Mouse (Mus musculus) layer of hippocampus, postnatal 14 days (tissue): ENCODE measurements at regions not wholly inside any gene's neighbourhood (a gene's known extent, or its start where the extent isn't known, plus 50 kb on each side); places are given as distances from the start of the nearest gene placed in this dataset.

Source experiments
- DNase-seq, 2 experiments: peaks; one replicate each; pipeline ENCODE4 v3.0.0; 2021 to 2022; ENCODE audit warnings: low spot score in 2 of 2, mixed read lengths in 1 of 2

- DNase-seq = peak in 1 of 2 experiments; percentile 3
Measured at GRCm38 (mm10) chr8:7853169-7853568, 807.9 kb downstream of the Efnb2 start.

GRCm38 (mm10) chr8:7850573-7850972 lies 810.5 kb downstream of the Efnb2 start:
- no peak for DNase-seq

GRCm38 (mm10) chr8:7831948-7832347 lies 829.1 kb downstream of the Efnb2 start:
- DNase-seq = no peak

GRCm38 (mm10) chr8:7827811-7828210 lies 833.2 kb downstream of the Efnb2 start:
- DNase-seq = no peak

GRCm38 (mm10) chr8:7808395-7808794 lies 852.6 kb downstream of the Efnb2 start:
- DNase-seq = no peak

- no peak for DNase-seq
Measured at GRCm38 (mm10) chr8:7799221-7799620, 861.8 kb downstream of the Efnb2 start.

GRCm38 (mm10) chr8:7796156-7796555 lies 864.9 kb downstream of the Efnb2 start:
- DNase-seq = no peak

- no peak for DNase-seq
Measured at GRCm38 (mm10) chr8:7763820-7764219, 897.2 kb downstream of the Efnb2 start.

GRCm38 (mm10) chr8:7760987-7761386 lies 900.1 kb downstream of the Efnb2 start:
- DNase-seq = no peak

- no peak for DNase-seq
Measured at GRCm38 (mm10) chr8:7732726-7733125, 928.3 kb downstream of the Efnb2 start.

GRCm38 (mm10) chr8:7721880-7722279 lies 939.2 kb downstream of the Efnb2 start:
- no peak for DNase-seq

GRCm38 (mm10) chr8:7718898-7719696 lies 941.9 kb downstream of the Efnb2 start:
- DNase-seq = peak; percentile 9 to 34

- DNase-seq = no peak
Measured at GRCm38 (mm10) chr8:7710764-7711163, 950.3 kb downstream of the Efnb2 start.

GRCm38 (mm10) chr8:7709406-7709805 lies 951.6 kb downstream of the Efnb2 start:
- no peak for DNase-seq

GRCm38 (mm10) chr8:7691355-7691996 lies 969.6 kb downstream of the Efnb2 start:
- no peak for DNase-seq

GRCm38 (mm10) chr8:7653804-7654203 lies 1007.2 kb downstream of the Efnb2 start:
- DNase-seq = no peak
